Mouse (Mus musculus) left cerebral cortex, adult 2 months (tissue): ENCODE results near the gene Syt6. TPM values are rescaled to one million over a fixed set of nuclear protein-coding genes. Genes with fewer than 3 reads are reported as not detected.

Source experiments
- DNase-seq, 2 experiments: peaks; one replicate each; pipeline ENCODE4 v3.0.0; 2021 to 2022; ENCODE audit warnings: low spot score in 2 of 2, mixed read lengths in 1 of 2; ENCODE audit errors: extremely low spot score in 1 of 2
- H3K27ac ChIP-seq: fragments of 200-600 bp; 2 replicates; pipeline ENCODE4 v1.8.1; 2022
- H3K4me3 ChIP-seq: fragments of 200-600 bp; 2 replicates; pipeline ENCODE4 v1.8.1; 2022
- CTCF ChIP-seq: fragments of 200-600 bp; IDR thresholded peaks from 2 replicates; pipeline ENCODE4 v1.8.1; 2022; ENCODE audit warnings: antibody characterized with exemption, mild to moderate bottlenecking, moderate library complexity
- intact Hi-C: fragments of 180-260 bp; cut with DNase I; formaldehyde crosslinking; loops from one replicate; pipeline ENCODE4 v1.15.1; 2025
- long read RNA-seq, 2 experiments: library from polyadenylated mRNA; stranded (forward); transcript quantifications; one replicate each; pipeline ENCODE4 v2.0.0; 2021; ENCODE audit warnings: borderline mapping rate in 2 of 2
- total RNA-seq, 2 experiments: library from RNA; stranded (reverse); gene quantifications; 2 replicates each; pipeline ENCODE4 v1.2.3; 2021

Gene Syt6
- total RNA-seq, result 10 to 100 TPM; 12.4 to 14.4 TPM
- long read RNA-seq, experiment 1, full-length matches to known transcripts, result 7 of 14 reads
- long read RNA-seq, experiment 1, partial matches to known transcripts, result 0 of 14 reads
- long read RNA-seq, experiment 1, other reads (novel, unspliced or antisense), result 7 of 14 reads
- long read RNA-seq, experiment 2, full-length matches to known transcripts, result 17 of 26 reads
- long read RNA-seq, experiment 2, partial matches to known transcripts, result 1 of 26 reads
- long read RNA-seq, experiment 2, other reads (novel, unspliced or antisense), result 8 of 26 reads

DNA sequence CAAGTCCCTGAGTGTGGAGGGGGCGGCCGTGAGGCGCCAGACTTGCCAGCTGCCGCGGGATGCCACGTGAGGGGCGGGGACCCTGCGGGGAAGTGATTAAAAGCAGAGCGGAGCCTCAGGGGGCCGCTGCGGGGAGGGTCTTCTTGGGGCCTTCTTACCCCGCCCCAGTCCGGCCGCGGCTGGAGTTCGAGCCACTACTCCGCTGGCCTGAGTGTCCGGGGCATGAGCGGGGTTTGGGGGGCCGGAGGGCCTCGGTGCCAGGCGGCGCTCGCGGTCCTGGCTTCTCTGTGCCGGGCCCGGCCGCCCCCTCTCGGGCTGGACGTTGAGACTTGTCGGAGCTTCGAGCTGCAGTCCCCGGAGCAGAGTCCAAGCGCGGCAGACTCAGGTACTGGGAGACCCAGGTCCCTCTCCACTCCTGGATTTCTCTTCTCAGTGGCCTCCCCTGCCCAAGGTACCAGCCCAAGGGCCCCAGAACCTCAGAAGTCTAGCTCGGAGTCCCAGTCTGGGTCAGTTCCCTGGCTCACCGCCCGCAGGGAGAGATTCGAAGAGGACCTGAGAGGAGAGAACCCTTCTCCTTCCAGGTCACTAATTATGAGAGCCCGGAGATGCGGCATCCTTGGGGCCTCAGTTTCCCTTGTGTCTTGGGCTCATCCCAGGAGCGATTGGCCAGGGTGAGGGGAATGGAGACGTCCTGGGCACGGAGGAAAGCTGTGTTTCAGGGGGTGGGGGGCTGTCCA lies at the start of gene Syt6:
Syt6 (plus strand) TSS at position 76 of the 737 bp plus-strand sequence.
- TF ChIP-seq CTCF, result no peak
- DNase-seq, result peak in 1 of 2 experiments; percentile 27
- no peak within 1 kb of the TSS for H3K27ac ChIP-seq
- intact Hi-C loops, result loop anchor here (5.0 kb wide), 1 partner anchor 162 kb away; the partner anchor contains the start of genes Gm10964 and Olfml3
- H3K4me3 ChIP-seq, result peak within 1 kb of the TSS; percentile 55

DNA sequence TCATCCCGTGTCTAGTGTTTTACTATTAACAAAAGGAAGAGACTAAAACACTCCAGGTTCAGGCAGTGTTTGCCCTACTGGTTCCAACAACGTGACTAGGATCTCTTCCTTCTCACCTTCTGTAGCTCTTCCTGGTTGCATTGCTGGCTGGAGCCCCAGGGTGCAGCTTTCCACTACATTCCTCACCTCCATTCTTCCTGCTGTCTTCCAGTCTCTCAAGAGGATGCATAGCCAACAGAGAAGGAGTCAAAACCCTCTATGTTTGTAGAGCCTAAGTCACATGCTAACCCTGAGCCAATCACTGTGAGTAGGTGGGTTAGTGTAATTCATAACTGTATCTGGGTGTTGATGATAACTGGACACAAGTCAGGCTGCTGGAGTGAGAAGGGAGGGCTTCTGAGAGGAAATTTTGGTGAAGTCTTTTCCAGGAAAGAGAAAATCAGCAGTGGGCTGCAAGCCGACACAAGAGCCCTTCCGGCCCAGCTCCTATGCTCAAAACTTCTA lies 48.8 kb upstream of the Syt6 start:
- intact Hi-C loops, result no loop called here

DNA sequence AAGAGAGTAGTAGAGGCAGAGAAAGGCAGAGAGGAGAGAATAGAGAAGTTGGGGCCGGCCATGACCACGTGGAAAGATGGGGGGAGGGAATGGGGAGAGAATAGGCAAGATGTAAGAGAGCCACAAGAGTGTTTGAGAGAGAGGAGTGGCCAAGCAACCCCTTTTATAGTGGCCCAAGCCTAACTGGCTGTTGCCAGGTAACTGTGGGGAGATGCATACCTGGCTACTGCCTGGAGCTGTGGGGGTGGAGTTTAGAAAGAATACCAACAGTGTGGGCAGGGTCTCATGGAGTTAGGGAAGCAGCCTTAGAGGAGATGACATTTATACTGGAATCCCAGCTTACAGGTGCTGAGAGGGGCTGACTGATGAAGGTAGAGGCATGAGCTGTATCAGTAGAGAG lies 48.2 kb upstream of the Syt6 start:
- TF ChIP-seq CTCF, result no peak
- intact Hi-C loops, result no loop called here
- no peak overlapping the region for H3K4me3 ChIP-seq
- no peak overlapping the region for H3K27ac ChIP-seq
- DNase-seq, result no peak

More for the DNA sequence above, 48.8 kb upstream of the Syt6 start:
- no peak for TF ChIP-seq CTCF
- DNase-seq, result no peak
- H3K27ac ChIP-seq, result no peak overlapping the region
- H3K4me3 ChIP-seq, result no peak overlapping the region

DNA sequence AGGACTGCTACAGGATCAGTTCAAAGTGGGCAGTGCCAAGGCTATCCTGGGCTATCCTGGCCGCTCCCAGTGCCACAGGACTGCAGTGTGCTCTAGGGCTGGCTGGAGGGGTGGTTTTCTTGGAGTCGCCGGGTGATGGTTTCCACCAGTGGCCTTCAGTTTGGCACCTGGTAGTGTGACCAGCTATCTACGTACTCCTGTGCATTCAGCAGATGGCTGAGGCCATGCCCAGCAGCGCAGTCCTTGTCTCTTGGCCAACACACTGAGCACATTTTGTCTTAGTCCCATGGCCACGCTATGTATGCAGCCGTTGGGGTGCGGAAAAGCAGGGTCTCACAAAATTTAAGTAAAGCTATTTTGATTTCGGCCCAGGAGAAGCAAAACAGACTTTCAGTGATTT lies 41.0 kb upstream of the Syt6 start:
- DNase-seq, result no peak
- no peak overlapping the region for H3K27ac ChIP-seq
- no peak overlapping the region for H3K4me3 ChIP-seq
- intact Hi-C loops, result no loop called here
- no peak for TF ChIP-seq CTCF

- no peak overlapping the region for H3K27ac ChIP-seq
- no peak for DNase-seq
- TF ChIP-seq CTCF, result no peak
- no peak overlapping the region for H3K4me3 ChIP-seq
- intact Hi-C loops, result no loop called here
Measured at GRCm38 (mm10) chr3:103535207-103535606, 39.8 kb upstream of the Syt6 start.

GRCm38 (mm10) chr3:103539148-103539547 lies 35.9 kb upstream of the Syt6 start:
- intact Hi-C loops, result no loop called here
- TF ChIP-seq CTCF, result no peak
- Histone ChIP-seq H3K27ac (no peak overlapping the region), H3K4me3 (no peak overlapping the region)
- DNase-seq, result no peak

DNA sequence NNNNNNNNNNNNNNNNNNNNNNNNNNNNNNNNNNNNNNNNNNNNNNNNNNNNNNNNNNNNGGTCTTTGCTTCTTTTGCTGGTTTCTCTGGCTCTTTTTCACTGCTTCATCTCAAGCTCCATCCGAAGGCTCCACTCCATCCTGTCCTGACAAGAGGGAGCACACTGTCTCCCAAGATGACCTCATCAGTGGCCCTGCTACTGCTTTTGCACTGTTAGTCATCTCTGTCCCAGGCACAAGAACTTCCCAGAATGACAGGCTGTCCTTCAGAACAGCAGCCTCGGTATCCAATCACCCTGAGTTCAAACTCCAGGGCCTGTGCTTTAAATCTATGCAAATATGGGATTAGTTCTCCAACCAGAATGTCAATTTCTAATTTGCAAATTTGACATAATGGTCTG lies 28.9 kb upstream of the Syt6 start:
- intact Hi-C loops, result no loop called here
- no peak overlapping the region for H3K4me3 ChIP-seq
- no peak for TF ChIP-seq CTCF
- no peak overlapping the region for H3K27ac ChIP-seq
- no peak for DNase-seq

DNA sequence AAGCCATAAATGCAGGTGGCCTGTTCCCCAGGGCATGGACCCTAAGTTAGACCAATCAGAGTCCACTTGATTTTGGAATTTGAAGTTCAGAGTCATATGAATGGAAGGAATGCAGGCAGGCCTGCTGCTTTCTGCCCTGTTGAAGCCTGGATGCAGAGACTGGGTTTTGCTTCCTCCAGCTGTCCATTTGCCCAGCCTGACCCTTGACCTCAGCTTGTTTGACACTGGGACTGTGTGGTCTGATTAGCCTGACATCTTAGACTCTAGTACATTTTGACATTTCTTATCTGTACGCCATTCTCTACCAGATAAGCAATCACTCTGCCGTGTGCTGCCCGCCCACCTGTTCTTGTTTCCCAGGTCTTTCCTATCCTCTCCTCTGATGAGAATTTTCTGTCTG lies 28.4 kb upstream of the Syt6 start:
- no peak for TF ChIP-seq CTCF
- DNase-seq, result no peak

DNA sequence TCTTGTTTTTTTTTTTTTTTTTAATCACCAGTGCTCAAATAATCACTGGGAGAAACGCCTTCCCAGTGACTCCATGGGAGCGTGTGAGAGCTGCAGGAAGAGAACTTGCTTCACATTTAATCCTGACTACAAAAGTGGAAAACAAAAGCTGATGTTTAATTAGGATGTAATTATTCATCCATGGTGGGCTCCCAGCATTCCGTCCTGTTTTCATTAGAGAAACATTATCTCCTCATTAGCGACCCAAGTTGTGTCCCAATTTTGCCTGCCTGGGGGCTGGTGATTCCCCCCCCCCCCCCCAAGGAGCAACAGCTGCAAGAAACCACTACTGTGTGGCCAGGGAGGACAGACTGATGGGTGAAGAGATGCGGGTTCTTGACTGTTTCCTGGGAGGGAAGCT lies 24.8 kb upstream of the Syt6 start:
- no peak for DNase-seq
- H3K27ac ChIP-seq, result no peak overlapping the region
- intact Hi-C loops, result no loop called here
- TF ChIP-seq CTCF, result no peak
- H3K4me3 ChIP-seq, result no peak overlapping the region

More for the DNA sequence above, 28.4 kb upstream of the Syt6 start:
- no peak overlapping the region for H3K27ac ChIP-seq
- H3K4me3 ChIP-seq, result no peak overlapping the region
- intact Hi-C loops, result no loop called here

DNA sequence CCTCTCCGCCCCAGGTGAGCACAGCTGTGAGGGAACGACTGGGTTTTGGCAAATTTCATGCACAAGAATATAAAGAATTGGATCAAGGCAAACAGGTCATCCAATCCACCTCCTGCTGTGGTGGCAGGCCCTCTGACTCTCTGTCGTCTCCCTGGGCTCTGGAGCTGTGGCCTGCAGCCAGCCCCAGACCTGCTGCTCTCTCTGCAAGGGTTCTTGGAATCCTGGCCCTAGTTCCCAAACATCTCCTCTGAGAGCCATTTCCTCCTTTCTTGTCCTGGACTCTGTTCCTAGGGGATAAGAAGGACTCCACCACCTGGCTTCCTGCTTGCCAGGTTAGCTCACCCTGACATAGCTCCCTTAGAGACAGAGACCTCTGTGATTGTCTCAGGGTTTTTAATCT lies 7.8 kb upstream of the Syt6 start:
- intact Hi-C loops, result no loop called here
- Histone ChIP-seq H3K27ac (no peak overlapping the region), H3K4me3 (no peak overlapping the region)
- no peak for DNase-seq
- no peak for TF ChIP-seq CTCF

GRCm38 (mm10) chr3:103572526-103572925 lies 2.5 kb upstream of the Syt6 start:
- intact Hi-C loops, result no loop called here
- no peak overlapping the region for H3K27ac ChIP-seq
- H3K4me3 ChIP-seq, result no peak overlapping the region
- DNase-seq, result no peak
- no peak for TF ChIP-seq CTCF

- no peak overlapping the region for H3K27ac ChIP-seq
- no peak overlapping the region for H3K4me3 ChIP-seq
- TF ChIP-seq CTCF, result no peak
- intact Hi-C loops, result no loop called here
- DNase-seq, result no peak
Measured at GRCm38 (mm10) chr3:103573106-103573790, 1.8 kb upstream of the Syt6 start.
